Mouse (Mus musculus): ENCODE results near the gene Srcap. TPM values are rescaled to one million over a fixed set of nuclear protein-coding genes. Genes with fewer than 3 reads are reported as not detected.

The Srcap gene
- polyA plus RNA-seq, 1 experiment from 2014 or later: 40.1 TPM

Small RNA genes lying within 50 kb of the gene (microRNA-seq; reads per million reads assigned to microRNA genes)
- not detected for gene Gm47278
- not detected for gene Mir7060

Other genes with a start within 250 kb of the Srcap start
- gene Sephs2, start 237.9 kb upstream of the Srcap start, polyA plus RNA-seq (2014; fragmentation: Nextera tagmentation; extraction: Ambion mirVana): 69.5 and 74.6 TPM in 2 replicates
- gene Itgal, start 215.7 kb upstream of the Srcap start, polyA plus RNA-seq (2014; fragmentation: Nextera tagmentation; extraction: Ambion mirVana): 1.2 and 1.5 TPM in 2 replicates
- gene Zfp768, start 166.4 kb upstream of the Srcap start, polyA plus RNA-seq (2014; fragmentation: Nextera tagmentation; extraction: Ambion mirVana): 5.6 TPM in 2 replicates
- 4.7 TPM in 2 replicates for gene Zfp747, start 135.9 kb upstream of the Srcap start, polyA plus RNA-seq (2014; fragmentation: Nextera tagmentation; extraction: Ambion mirVana)
- 4.5 and 4.6 TPM in 2 replicates for gene 9130019O22Rik, start 124.8 kb upstream of the Srcap start, polyA plus RNA-seq (2014; fragmentation: Nextera tagmentation; extraction: Ambion mirVana)
- gene E430018J23Rik, start 118.4 kb upstream of the Srcap start, polyA plus RNA-seq (2014; fragmentation: Nextera tagmentation; extraction: Ambion mirVana): 3.8 and 4.6 TPM in 2 replicates
- 5.8 and 6.4 TPM in 2 replicates for gene Zfp764, start 105.2 kb upstream of the Srcap start, polyA plus RNA-seq (2014; fragmentation: Nextera tagmentation; extraction: Ambion mirVana)
- 16.4 and 18.4 TPM in 2 replicates for gene Zfp688, start 89.9 kb upstream of the Srcap start, polyA plus RNA-seq (2014; fragmentation: Nextera tagmentation; extraction: Ambion mirVana)
- 4.0 and 4.9 TPM in 2 replicates for gene Zfp689, start 62.8 kb upstream of the Srcap start, polyA plus RNA-seq (2014; fragmentation: Nextera tagmentation; extraction: Ambion mirVana)
- 31.5 and 37.5 TPM in 2 replicates for gene Prr14, start 52.4 kb upstream of the Srcap start, polyA plus RNA-seq (2014; fragmentation: Nextera tagmentation; extraction: Ambion mirVana)
- 9.9 and 10.4 TPM in 2 replicates for gene Fbrs, start 32.8 kb upstream of the Srcap start, polyA plus RNA-seq (2014; fragmentation: Nextera tagmentation; extraction: Ambion mirVana)
- 10.3 and 11.3 TPM in 2 replicates for gene Gm42715, start 7.6 kb downstream of the Srcap start, polyA plus RNA-seq (2014; fragmentation: Nextera tagmentation; extraction: Ambion mirVana)
- 1.9 and 2.1 TPM in 2 replicates for gene Tmem265, start 49.4 kb downstream of the Srcap start, polyA plus RNA-seq (2014; fragmentation: Nextera tagmentation; extraction: Ambion mirVana)
- 34.3 and 38.7 TPM in 2 replicates for gene Phkg2, start 61.4 kb downstream of the Srcap start, polyA plus RNA-seq (2014; fragmentation: Nextera tagmentation; extraction: Ambion mirVana)
- 10.1 and 12.7 TPM in 2 replicates for gene Ccdc189, start 76.6 kb downstream of the Srcap start, polyA plus RNA-seq (2014; fragmentation: Nextera tagmentation; extraction: Ambion mirVana)
- 24.1 and 25.8 TPM in 2 replicates for gene Rnf40, start 76.8 kb downstream of the Srcap start, polyA plus RNA-seq (2014; fragmentation: Nextera tagmentation; extraction: Ambion mirVana)
- gene Zfp629, start 103.8 kb downstream of the Srcap start, polyA plus RNA-seq (2014; fragmentation: Nextera tagmentation; extraction: Ambion mirVana): 10.7 and 12.3 TPM in 2 replicates
- gene Bcl7c, start 196.9 kb downstream of the Srcap start, polyA plus RNA-seq (2014; fragmentation: Nextera tagmentation; extraction: Ambion mirVana): 30.6 and 41.1 TPM in 2 replicates
- 4.7 and 5.6 TPM in 2 replicates for gene Ctf1, start 200.8 kb downstream of the Srcap start, polyA plus RNA-seq (2014; fragmentation: Nextera tagmentation; extraction: Ambion mirVana)
- gene Ctf2, start 220.2 kb downstream of the Srcap start, polyA plus RNA-seq (2014; fragmentation: Nextera tagmentation; extraction: Ambion mirVana): not detected in 2 replicates
- gene Fbxl19, start 232.6 kb downstream of the Srcap start, polyA plus RNA-seq (2014; fragmentation: Nextera tagmentation; extraction: Ambion mirVana): 0.93 and 1.5 TPM in 2 replicates

Data from heart, embryonic 14.5 days (tissue).